Comparison of ENCODE assay signal across 9 mouse cellular contexts in genomic region chr2:13792256-13793005, GRCm38 (mm10). TPM values are rescaled to one million over a fixed set of nuclear protein-coding genes. Genes with fewer than 3 reads are reported as not detected.
DNase-seq lines count a peak whose midpoint lies in the region; ATAC-seq lines count a peak whose summit lies in the region.
"Had no signal": no experiment of that assay in that cellular context is flagged by ENCODE, and none has a peak within 500 bp of the region (broad histone marks: within the 10 kb centered on the region; RNA-seq: fewer than 3 reads in every experiment).

No protein-coding gene starts in this region.

- no peak overlapping the region; the same call in 1 of the 2 replicates for H3K4me3 ChIP-seq in liver, embryonic 11.5 days (ENCODE audit: low read depth, low read length)
- peak overlapping the region; percentile 62 for H3K4me3 ChIP-seq in embryonic facial prominence, embryonic 12.5 days
- peak overlapping the region; percentile 65; the same call in 1 of the 2 replicates for H3K4me3 ChIP-seq in kidney, embryonic 14.5 days (ENCODE audit: low read length)

- H3K9me3 ChIP-seq in liver, embryonic 11.5 days (ENCODE audit: control insufficient read depth, low read length): no peaks in the 10 kb centered on the region
- H3K9me3 ChIP-seq in embryonic facial prominence, embryonic 12.5 days: no peaks in the 10 kb centered on the region
- no peaks in the 10 kb centered on the region for H3K9me3 ChIP-seq in kidney, embryonic 14.5 days (ENCODE audit: control insufficient read depth, low read length)

- DNase-seq in liver, embryonic 11.5 days (ENCODE audit: low spot score): no peak
- DNase-seq in liver: no peak
- peak; percentile 63 for DNase-seq in naive thymus-derived CD4-positive, alpha-beta T cell, adult 2 months (ENCODE audit: low read depth)
- no peak for DNase-seq in testis, postnatal 10 days (ENCODE audit: low spot score)
- DNase-seq in spleen, adult 12 weeks (ENCODE audit: low spot score): no peak
- DNase-seq in frontal cortex, postnatal 10 days (ENCODE audit: low spot score in 2 of 2): no peak

- peak overlapping the region; percentile 86 for H3K4me2 ChIP-seq in liver, embryonic 11.5 days
- H3K4me2 ChIP-seq in embryonic facial prominence, embryonic 12.5 days (replicated peaks): peak overlapping the region; percentile 97
- H3K4me2 ChIP-seq in kidney, embryonic 14.5 days (replicated peaks; ENCODE audit: low read depth, low read length): peak overlapping the region; percentile 99

- ATAC-seq in liver, embryonic 11.5 days (replicated peaks; ENCODE audit: low FRiP score): no peak
- no peak for ATAC-seq in embryonic facial prominence, embryonic 12.5 days (ENCODE audit: insufficient number of reproducible peaks, insufficient read depth, low FRiP score, low TSS enrichment)
- ATAC-seq in kidney, embryonic 14.5 days (ENCODE audit: low FRiP score, low TSS enrichment): peak; percentile 28; the same call in 1 of the 2 replicates

- no peaks in the 10 kb centered on the region for H3K4me1 ChIP-seq in liver, embryonic 11.5 days (replicated peaks; ENCODE audit: control insufficient read depth, insufficient read depth, low read length)
- 0 out of 2 replicates have a peak, but pooled peaks cover 3% of the 10 kb centered on the region for H3K4me1 ChIP-seq in embryonic facial prominence, embryonic 12.5 days
- no peaks in the 10 kb centered on the region for H3K4me1 ChIP-seq in kidney, embryonic 14.5 days (ENCODE audit: control insufficient read depth, insufficient read depth, low read length)

- H3K9ac ChIP-seq in liver, embryonic 11.5 days (ENCODE audit: low read depth, low read length): no peak overlapping the region
- H3K9ac ChIP-seq in embryonic facial prominence, embryonic 12.5 days: no peak overlapping the region
- H3K9ac ChIP-seq in kidney, embryonic 14.5 days (ENCODE audit: low read depth, low read length): no peak overlapping the region
- H3K9ac ChIP-seq: liver, embryonic 14.5 days had no signal

- no peak overlapping the region for H3K27ac ChIP-seq in liver, embryonic 11.5 days (ENCODE audit: low read depth, low read length)
- H3K27ac ChIP-seq in embryonic facial prominence, embryonic 12.5 days: no peak overlapping the region
- no peak overlapping the region for H3K27ac ChIP-seq in kidney, embryonic 14.5 days (ENCODE audit: low read depth, low read length)
- H3K27ac ChIP-seq: liver, embryonic 14.5 days had no signal

- WGBS in liver, embryonic 11.5 days: 46% methylated on average over 13 of the region's 13 CpGs
- WGBS in embryonic facial prominence, embryonic 12.5 days: 38% methylated on average over 13 of the region's 13 CpGs
- WGBS in kidney, embryonic 14.5 days: 42% methylated on average over 13 of the region's 13 CpGs

- H3K36me3 ChIP-seq in liver, embryonic 11.5 days (ENCODE audit: control insufficient read depth, insufficient read depth, low read length): no peaks in the 10 kb centered on the region
- no peaks in the 10 kb centered on the region for H3K36me3 ChIP-seq in embryonic facial prominence, embryonic 12.5 days
- no peaks in the 10 kb centered on the region for H3K36me3 ChIP-seq in kidney, embryonic 14.5 days (ENCODE audit: control insufficient read depth, insufficient read depth, low read length)

- peaks cover 38% of the 10 kb centered on the region for H3K27me3 ChIP-seq in liver, embryonic 11.5 days (replicated peaks; ENCODE audit: control insufficient read depth, insufficient read depth, low read length)
- peaks cover 28% of the 10 kb centered on the region for H3K27me3 ChIP-seq in embryonic facial prominence, embryonic 12.5 days
- H3K27me3 ChIP-seq in kidney, embryonic 14.5 days (ENCODE audit: control insufficient read depth, insufficient read depth, low read length): peaks cover 23% of the 10 kb centered on the region

RNA-seq across cellular contexts. Expression of gene St8sia6, which starts 1.4 kb away (rescaled TPM):
- 0.07 and 0.16 TPM in 2 replicates for polyA plus RNA-seq in liver, embryonic 11.5 days (2014; fragmentation: Nextera tagmentation; extraction: Ambion mirVana)
- 0.98 and 1.4 TPM in 2 replicates for polyA plus RNA-seq in embryonic facial prominence, embryonic 12.5 days (2016; fragmentation: Nextera tagmentation; extraction: Ambion mirVana)
- polyA plus RNA-seq in kidney, embryonic 14.5 days (2014; fragmentation: Nextera tagmentation; extraction: Ambion mirVana): 2.4 and 4.5 TPM in 2 replicates
